Mouse (Mus musculus) embryonic facial prominence, embryonic 12.5 days (tissue): ENCODE results near the gene Wt1. TPM values are rescaled to one million over a fixed set of nuclear protein-coding genes. Genes with fewer than 3 reads are reported as not detected.

Source experiments
- ATAC-seq: fragments of 200-750 bp; cut with Nextera tagmentation; 2 replicates; pipeline ENCODE4 v1.8.0; 2017; ENCODE audit not compliant: insufficient number of reproducible peaks, insufficient read depth, low FRiP score, low TSS enrichment
- H3K27ac ChIP-seq: fragments of 300-500 bp; sonication (generic); 2 replicates; pipeline ENCODE4 v1.5.1; 2016; ENCODE audit warnings: mild to moderate bottlenecking
- H3K27me3 ChIP-seq: fragments of 300-500 bp; sonication (generic); 2 replicates; pipeline ENCODE4 v1.6.1; 2016; ENCODE audit warnings: mild to moderate bottlenecking, moderate library complexity
- H3K36me3 ChIP-seq: fragments of 300-500 bp; sonication (generic); 2 replicates; pipeline ENCODE4 v1.6.1; 2016; ENCODE audit warnings: mild to moderate bottlenecking
- H3K4me1 ChIP-seq: fragments of 300-500 bp; sonication (generic); 2 replicates; pipeline ENCODE4 v1.6.1; 2016
- H3K4me2 ChIP-seq: fragments of 300-500 bp; sonication (generic); replicated peaks from 2 replicates; pipeline ENCODE4 v1.6.1; 2016; ENCODE audit warnings: mild to moderate bottlenecking, moderate library complexity
- H3K4me3 ChIP-seq: fragments of 300-500 bp; sonication (generic); 2 replicates; pipeline ENCODE4 v1.5.1; 2016; ENCODE audit warnings: mild to moderate bottlenecking
- H3K9ac ChIP-seq: fragments of 300-500 bp; sonication (generic); 2 replicates; pipeline ENCODE4 v1.6.1; 2016; ENCODE audit warnings: mild to moderate bottlenecking, moderate library complexity
- H3K9me3 ChIP-seq: fragments of 300-500 bp; sonication (generic); 2 replicates; pipeline ENCODE4 v1.6.1; 2016; ENCODE audit warnings: mild to moderate bottlenecking, moderate library complexity
- WGBS: fragments of 180-500 bp; shearing (Covaris S2); methylation state at CpG from one replicate; pipeline ENCODE4 v1.1.7; 2016; 5-methylcytosine and 5-hydroxymethylcytosine counted together
- polyA plus RNA-seq: library from polyadenylated mRNA; unstranded; fragments of >200 nt; fragmentation: Nextera tagmentation; extraction: Ambion mirVana; gene quantifications from 2 replicates; pipeline ENCODE4 v1.2.1, GENCODE M21; 2016

Gene Wt1
- polyA plus RNA-seq, 1 experiment from 2014 or later = 0.78 TPM

DNA sequence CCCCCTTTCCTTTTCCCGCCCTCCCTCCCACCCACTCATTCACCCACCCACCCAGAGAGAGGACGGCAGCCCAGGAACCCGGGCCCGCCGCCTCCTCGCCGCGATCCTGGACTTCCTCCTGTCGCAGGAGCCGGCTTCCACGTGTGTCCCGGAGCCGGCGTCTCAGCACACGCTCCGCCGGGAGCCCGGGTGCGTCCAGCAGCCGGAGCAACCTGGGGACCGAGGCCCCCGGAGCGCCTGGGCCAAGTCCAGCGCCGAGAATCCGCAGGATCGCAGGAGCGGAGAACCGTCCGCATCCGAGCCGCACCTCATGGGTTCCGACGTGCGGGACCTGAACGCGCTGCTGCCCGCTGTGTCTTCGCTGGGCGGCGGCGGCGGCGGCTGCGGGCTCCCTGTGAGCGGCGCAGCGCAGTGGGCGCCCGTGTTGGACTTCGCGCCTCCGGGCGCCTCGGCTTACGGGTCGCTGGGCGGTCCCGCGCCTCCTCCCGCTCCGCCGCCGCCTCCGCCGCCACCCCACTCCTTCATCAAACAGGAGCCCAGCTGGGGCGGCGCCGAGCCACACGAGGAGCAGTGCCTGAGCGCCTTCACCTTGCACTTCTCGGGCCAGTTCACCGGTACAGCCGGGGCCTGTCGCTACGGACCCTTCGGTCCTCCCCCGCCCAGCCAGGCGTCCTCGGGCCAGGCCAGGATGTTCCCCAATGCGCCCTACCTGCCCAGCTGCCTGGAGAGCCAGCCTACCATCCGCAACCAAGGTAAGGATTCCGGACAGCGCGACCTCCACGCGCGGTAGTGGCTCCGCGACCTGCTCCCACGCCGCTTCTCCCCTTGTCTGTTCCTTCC is 582 bp downstream of the Wt1 start:
- Histone ChIP-seq H3K4me2 (peak overlapping the region; percentile 41), H3K4me3 (peak overlapping the region; percentile 30), H3K27me3 (peaks cover 97% of the 10 kb centered on the region), H3K9me3 (no peaks in the 10 kb centered on the region), H3K9ac (0 out of 2 replicates have a peak overlapping the region, but pooled peaks have one; percentile 8), H3K36me3 (no peaks in the 10 kb centered on the region), H3K27ac (no peak overlapping the region), H3K4me1 (peaks cover 22% of the 10 kb centered on the region)
- WGBS = under 1% methylated on average over 88 of the region's 92 CpGs
- 0 out of 2 replicates have a peak, but pooled peaks have one; percentile 41 for ATAC-seq

DNA sequence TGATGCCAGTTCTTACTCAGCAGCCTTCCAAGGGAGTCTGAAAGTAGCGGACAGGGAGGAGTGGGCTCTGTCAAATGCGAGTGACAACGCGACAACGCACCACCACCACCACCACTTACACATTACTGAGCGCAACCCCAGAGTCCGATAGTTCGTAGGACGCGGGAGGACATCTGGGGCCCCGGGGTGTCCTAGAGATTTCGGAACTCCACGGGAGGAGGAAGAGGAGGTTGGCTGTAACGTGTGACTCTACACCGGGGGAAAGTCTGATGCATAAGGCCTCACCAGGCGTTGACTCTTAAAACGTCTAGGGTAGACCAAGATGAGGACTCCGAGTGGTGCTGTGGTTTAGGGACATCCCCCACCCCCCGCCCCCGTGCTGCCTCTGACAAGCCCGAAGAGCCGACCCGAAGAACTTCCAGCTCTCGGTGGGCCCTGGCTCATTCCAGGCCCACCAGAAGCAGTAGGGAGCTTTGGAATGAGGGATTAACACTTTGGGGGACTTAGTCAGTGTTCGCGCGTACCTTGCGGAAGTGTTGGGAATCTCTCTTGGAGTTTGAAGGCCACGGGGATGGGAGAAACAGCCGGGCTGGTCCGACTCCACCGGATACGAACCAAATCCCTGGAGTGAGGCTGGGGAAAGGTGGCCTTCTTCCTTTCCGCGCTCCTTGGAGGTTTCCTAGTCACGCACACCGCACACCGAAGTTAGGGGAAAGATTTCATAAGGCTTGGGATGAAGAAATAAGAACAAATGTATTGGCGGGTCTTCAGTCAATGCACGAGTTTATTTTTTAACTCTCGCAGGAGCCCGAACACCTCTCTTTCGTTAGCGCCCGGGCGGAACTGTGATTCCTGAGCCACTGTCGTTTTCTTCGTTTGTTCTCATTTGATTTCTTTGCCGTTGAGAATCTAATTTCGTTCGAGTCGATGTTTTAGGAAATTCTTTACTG is 1.5 kb downstream of the Wt1 start:
- peaks cover 20% of the 10 kb centered on the region for H3K4me1 ChIP-seq
- WGBS = under 1% methylated on average over 52 of the region's 52 CpGs
- H3K4me3 ChIP-seq = peak overlapping the region; percentile 30
- H3K27me3 ChIP-seq = peaks cover 99% of the 10 kb centered on the region
- peak overlapping the region; percentile 41 for H3K4me2 ChIP-seq
- no peaks in the 10 kb centered on the region for H3K9me3 ChIP-seq
- no peak for ATAC-seq
- H3K27ac ChIP-seq = no peak overlapping the region
- H3K9ac ChIP-seq = no peak overlapping the region
- H3K36me3 ChIP-seq = no peaks in the 10 kb centered on the region

DNA sequence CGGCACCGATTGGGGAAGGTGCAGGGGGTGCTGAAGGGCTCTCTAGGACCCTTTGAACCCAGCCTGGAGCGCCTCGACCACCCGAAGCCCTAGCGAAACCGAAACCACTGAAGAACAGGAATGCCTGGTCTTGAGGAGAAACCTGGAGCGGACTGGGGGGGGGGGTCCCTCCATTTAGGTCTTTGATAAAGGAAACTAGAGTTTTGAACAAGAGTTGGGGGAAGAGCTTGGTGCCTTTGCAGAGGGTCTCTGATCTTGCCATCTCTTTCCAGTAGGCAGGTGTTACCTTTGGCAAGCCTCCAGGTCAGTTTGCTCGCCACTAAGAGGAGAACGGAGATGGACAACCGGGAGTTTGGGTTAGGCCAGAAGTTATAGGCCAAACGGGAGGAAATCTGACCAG is 2.2 kb downstream of the Wt1 start:
- Histone ChIP-seq H3K9ac (no peak overlapping the region), H3K4me2 (no peak overlapping the region), H3K9me3 (no peaks in the 10 kb centered on the region), H3K27me3 (peaks cover 99% of the 10 kb centered on the region), H3K36me3 (no peaks in the 10 kb centered on the region), H3K4me3 (no peak overlapping the region), H3K27ac (no peak overlapping the region), H3K4me1 (peaks cover 17% of the 10 kb centered on the region)
- 3% methylated on average over 12 of the region's 12 CpGs for WGBS
- ATAC-seq = no peak

DNA sequence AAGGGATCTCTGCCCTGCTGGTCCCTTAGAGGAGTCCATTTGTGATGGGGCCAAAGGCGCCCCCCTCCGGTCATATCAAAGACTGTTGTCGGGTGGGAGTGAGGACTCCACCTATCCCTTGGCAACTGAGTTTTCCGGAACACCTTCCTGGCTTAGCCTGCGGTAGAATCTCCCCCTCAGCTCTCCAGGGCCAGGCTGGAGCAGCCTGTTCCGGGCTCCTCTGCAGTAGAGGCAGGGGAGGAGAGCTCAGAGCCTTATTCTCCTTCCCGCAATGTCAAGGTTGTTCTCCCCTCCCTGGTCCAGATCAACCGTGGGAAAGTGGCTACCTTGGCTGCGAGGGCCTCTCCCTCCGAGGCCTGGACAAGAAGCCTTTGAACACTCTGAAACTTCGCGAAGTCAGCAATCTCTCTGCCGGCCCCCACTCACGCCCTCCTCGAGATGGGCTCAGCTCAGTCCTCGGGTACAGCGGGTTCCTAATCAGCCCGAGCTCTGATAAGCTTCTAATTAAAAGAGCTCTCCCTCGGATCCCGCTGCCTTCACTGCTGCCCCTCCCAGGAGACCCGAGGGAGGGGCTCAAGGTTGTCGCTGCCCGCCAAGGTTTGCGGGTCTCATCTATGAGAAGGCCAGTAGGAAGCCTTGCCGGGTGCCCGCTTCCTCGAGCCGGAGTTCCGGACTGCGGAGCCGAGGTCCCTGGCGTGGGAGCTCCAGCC is 4.2 kb downstream of the Wt1 start:
- Histone ChIP-seq H3K27ac (no peak overlapping the region), H3K9me3 (no peaks in the 10 kb centered on the region), H3K9ac (no peak overlapping the region), H3K4me2 (no peak overlapping the region), H3K4me1 (peaks cover 17% of the 10 kb centered on the region), H3K36me3 (no peaks in the 10 kb centered on the region), H3K27me3 (peaks cover 98% of the 10 kb centered on the region), H3K4me3 (no peak overlapping the region)
- no peak for ATAC-seq
- WGBS = under 1% methylated on average over 32 of the region's 32 CpGs

DNA sequence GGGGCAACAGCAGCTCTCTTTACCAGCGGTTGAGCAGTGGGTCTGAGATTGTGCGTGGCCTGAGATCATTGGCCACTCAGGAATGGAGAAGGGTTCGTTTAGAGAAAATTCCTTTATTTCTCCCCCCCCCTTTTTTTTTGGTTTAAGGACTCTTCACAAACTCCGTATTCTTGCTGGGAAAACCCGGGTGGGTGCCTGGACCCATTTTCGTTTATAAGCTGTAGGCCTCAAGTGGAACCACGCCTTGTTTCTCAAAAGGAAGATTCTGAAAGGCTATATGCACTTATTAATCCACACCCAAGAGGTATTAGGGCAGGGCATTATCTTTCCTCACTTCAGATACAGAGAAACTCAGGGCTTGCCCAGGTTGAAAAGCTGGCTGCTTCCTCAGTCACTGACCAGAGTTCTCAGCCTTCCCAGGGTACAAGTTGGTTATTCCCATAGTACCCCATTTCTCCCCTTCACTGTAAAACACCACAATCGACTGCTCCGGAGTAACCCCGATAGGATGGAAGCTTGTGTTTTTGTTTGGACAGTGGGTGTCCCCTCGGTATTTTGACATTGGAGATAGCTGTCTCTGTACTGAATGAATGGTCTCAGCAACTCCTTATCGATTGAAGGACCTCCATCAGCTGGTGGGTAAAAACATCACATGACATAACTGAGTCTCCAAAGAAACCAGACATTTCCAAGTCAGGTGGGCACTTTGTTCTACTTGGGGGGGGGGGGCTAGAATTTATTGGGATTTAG is 4.9 kb downstream of the Wt1 start:
- Histone ChIP-seq H3K4me2 (no peak overlapping the region), H3K4me3 (no peak overlapping the region), H3K9ac (no peak overlapping the region), H3K4me1 (peaks cover 15% of the 10 kb centered on the region), H3K36me3 (no peaks in the 10 kb centered on the region), H3K9me3 (no peaks in the 10 kb centered on the region), H3K27me3 (peaks cover 98% of the 10 kb centered on the region), H3K27ac (no peak overlapping the region)
- WGBS = 6% methylated on average over 12 of the region's 12 CpGs
- ATAC-seq = no peak

DNA sequence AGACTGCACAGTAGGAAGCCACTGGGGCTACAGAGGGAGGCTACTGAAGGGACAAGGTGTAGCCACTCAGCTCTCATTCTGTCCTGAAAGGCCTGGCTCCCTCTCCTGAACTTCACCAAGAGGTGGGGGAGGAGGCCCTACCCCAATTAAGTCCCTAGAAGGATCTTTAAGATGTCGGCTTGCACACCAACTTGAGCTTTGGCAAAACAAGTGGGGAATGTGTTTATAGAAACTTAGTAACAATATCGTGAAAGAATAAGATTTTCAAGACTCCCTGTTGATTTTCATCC is 5.4 kb downstream of the Wt1 start:
- Histone ChIP-seq H3K4me2 (no peak overlapping the region), H3K9me3 (no peaks in the 10 kb centered on the region), H3K4me1 (peaks cover 10% of the 10 kb centered on the region), H3K27ac (no peak overlapping the region), H3K36me3 (no peaks in the 10 kb centered on the region), H3K27me3 (peaks cover 98% of the 10 kb centered on the region), H3K4me3 (no peak overlapping the region), H3K9ac (no peak overlapping the region)
- 3% methylated on average over 2 of the region's 2 CpGs for WGBS
- no peak for ATAC-seq

DNA sequence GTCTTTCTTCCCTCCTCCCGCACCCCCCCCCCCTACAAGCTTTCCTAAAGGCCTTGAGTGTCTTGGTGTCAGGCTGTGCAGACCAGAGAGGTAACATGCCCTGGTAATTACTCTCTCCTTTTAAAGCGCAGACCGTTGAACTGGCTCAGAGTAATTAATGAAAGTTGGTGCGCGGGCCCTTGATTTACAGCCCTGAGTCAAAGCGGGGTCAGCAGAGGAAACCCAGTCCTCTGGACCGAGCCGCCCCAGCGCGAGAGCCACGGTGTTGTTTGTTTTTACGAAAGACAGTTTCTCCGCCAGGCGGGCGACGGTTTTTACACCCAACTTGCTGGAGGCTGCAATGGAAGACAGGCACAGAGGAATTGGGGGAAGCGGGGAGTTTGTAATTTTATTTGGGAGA is 6.0 kb downstream of the Wt1 start:
- under 1% methylated on average over 17 of the region's 17 CpGs for WGBS
- Histone ChIP-seq H3K4me1 (peaks cover 5% of the 10 kb centered on the region), H3K27me3 (peaks cover 98% of the 10 kb centered on the region), H3K27ac (no peak overlapping the region), H3K4me3 (no peak overlapping the region), H3K9ac (no peak overlapping the region), H3K9me3 (no peaks in the 10 kb centered on the region), H3K4me2 (no peak overlapping the region), H3K36me3 (no peaks in the 10 kb centered on the region)
- no peak for ATAC-seq

DNA sequence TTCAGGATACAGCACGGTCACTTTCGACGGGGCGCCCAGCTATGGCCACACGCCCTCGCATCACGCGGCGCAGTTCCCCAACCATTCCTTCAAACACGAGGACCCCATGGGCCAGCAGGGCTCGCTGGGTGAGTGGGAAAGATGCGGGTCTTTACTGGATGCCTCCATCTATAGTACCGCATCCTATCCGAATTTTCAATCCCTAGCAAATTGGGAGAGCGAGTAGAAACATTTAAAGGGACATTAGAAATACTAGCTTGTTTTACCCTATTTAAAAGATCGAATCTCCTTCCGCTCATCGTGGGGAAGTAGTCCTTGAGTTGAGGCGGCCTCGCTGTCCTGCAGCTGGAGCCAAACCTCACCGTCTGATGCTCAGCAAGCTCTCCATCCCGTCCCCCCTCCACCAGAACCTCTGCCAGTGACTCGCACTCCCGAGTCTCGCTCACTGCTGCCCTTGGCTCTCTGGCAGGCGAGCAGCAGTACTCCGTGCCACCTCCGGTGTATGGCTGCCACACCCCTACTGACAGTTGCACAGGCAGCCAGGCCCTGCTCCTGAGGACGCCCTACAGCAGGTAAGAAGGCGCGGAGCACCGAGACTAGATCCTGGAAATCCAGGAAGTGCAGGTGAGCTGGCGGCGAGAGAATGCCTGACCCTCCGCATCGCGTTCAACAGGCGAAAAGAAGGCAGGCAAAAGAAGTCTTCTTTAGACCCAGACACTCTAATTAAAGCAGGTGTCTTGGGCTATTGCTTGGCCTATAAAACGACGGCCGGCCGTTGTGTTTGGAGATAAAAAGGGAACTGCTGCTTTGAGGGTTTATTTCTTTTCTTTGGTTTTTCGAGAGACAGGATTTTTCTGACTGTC is 6.8 kb downstream of the Wt1 start:
- Histone ChIP-seq H3K4me2 (no peak overlapping the region), H3K4me1 (no peaks in the 10 kb centered on the region), H3K9ac (no peak overlapping the region), H3K9me3 (no peaks in the 10 kb centered on the region), H3K27me3 (peaks cover 97% of the 10 kb centered on the region), H3K4me3 (no peak overlapping the region), H3K36me3 (no peaks in the 10 kb centered on the region), H3K27ac (no peak overlapping the region)
- ATAC-seq = no peak
- 2% methylated on average over 43 of the region's 43 CpGs for WGBS

DNA sequence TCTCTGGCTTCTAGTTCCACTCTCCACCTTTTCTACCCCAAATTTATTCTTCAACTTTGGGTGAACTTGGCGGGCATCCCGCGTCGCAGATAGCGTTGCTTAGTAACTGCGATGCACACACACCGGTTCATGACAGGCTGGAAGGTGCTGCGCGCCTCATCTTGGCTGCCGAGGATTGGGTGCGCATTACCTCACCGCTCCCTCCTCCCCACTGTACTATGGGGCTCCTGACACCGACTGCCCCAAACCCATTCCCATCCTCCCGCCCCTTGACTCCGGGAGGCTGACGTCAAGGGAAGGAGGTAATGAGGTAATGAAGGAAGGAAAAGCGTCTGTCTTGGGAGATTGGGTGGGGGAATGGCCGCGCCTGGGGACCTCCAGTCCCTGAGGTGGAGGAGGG is 8.0 kb downstream of the Wt1 start:
- H3K36me3 ChIP-seq = no peaks in the 10 kb centered on the region
- no peak overlapping the region for H3K9ac ChIP-seq
- WGBS = under 1% methylated on average over 19 of the region's 19 CpGs
- no peak overlapping the region for H3K4me2 ChIP-seq
- H3K27ac ChIP-seq = no peak overlapping the region
- H3K9me3 ChIP-seq = no peaks in the 10 kb centered on the region
- ATAC-seq = no peak
- H3K27me3 ChIP-seq = peaks cover 97% of the 10 kb centered on the region
- no peak overlapping the region for H3K4me3 ChIP-seq
- H3K4me1 ChIP-seq = no peaks in the 10 kb centered on the region

DNA sequence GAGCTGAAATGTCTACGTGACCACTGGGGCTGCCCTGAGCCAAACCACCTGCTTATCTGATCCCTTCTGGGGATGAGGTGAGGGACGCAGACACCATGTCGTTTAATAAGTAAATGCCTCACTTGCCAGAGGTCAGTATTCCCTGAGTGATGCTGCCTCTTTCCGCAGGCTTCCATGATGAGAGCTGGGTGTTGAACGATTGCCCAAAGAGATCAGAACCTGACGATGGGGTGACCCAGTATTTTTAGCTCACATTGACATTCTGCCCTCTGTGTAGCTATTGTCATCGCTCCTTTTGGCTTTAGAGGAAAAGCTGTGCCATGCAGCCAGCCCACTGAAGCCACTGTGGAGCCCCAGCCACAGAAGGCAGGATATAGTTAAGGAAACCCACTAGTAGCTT is 13.1 kb downstream of the Wt1 start:
- Histone ChIP-seq H3K9me3 (no peaks in the 10 kb centered on the region), H3K9ac (no peak overlapping the region), H3K4me1 (no peaks in the 10 kb centered on the region), H3K27ac (no peak overlapping the region), H3K4me3 (no peak overlapping the region), H3K4me2 (no peak overlapping the region), H3K36me3 (no peaks in the 10 kb centered on the region), H3K27me3 (peaks cover 61% of the 10 kb centered on the region)
- WGBS = 76% methylated on average over 7 of the region's 7 CpGs
- no peak for ATAC-seq
